Mouse (Mus musculus): Measurements from ENCODE around the gene Ptpn3. TPM values are rescaled to one million over a fixed set of nuclear protein-coding genes. Genes with fewer than 3 reads are reported as not detected.
"Not testable (repeated sequence)": the region's sequence is repeated elsewhere in the genome, so short reads cannot be mapped to it uniquely, and the experiment has no call there.

The Ptpn3 gene
- polyA plus RNA-seq, 2 experiments from 2014 or later, result 1.6 to 2.0 TPM

- no peak for ATAC-seq
These were observed 86.8 kb downstream of the Ptpn3 start for GRCm38 (mm10) chr4:57214852-57215251.

GRCm38 (mm10) chr4:57214114-57214513, 87.5 kb downstream of the Ptpn3 start:
- no peak for ATAC-seq

- no peak for ATAC-seq
These were observed 89.9 kb downstream of the Ptpn3 start for GRCm38 (mm10) chr4:57211706-57212105.

- no peak for ATAC-seq
These were observed 95.7 kb downstream of the Ptpn3 start for GRCm38 (mm10) chr4:57205908-57206307.

GRCm38 (mm10) chr4:57204780-57205179, 96.9 kb downstream of the Ptpn3 start:
- no peak for ATAC-seq

GRCm38 (mm10) chr4:57202660-57203361, 98.8 kb downstream of the Ptpn3 start:
- no peak for ATAC-seq

- no peak for ATAC-seq
These were observed 99.5 kb downstream of the Ptpn3 start for GRCm38 (mm10) chr4:57202132-57202531.

GRCm38 (mm10) chr4:57200661-57201060, 101.0 kb downstream of the Ptpn3 start:
- ATAC-seq, result no peak

GRCm38 (mm10) chr4:57198666-57199393, 102.8 kb downstream of the Ptpn3 start:
- ATAC-seq, result not testable (repeated sequence)

- no peak for ATAC-seq
These were observed 109.9 kb downstream of the Ptpn3 start for GRCm38 (mm10) chr4:57191543-57192283.

- ATAC-seq, result no peak
These were observed 111.8 kb downstream of the Ptpn3 start for GRCm38 (mm10) chr4:57189881-57190280.

- ATAC-seq, result no peak
These were observed 115.6 kb downstream of the Ptpn3 start for GRCm38 (mm10) chr4:57186035-57186434.

- no peak for ATAC-seq
These were observed 116.2 kb downstream of the Ptpn3 start for GRCm38 (mm10) chr4:57185462-57185861.

- ATAC-seq, result no peak
These were observed 118.1 kb downstream of the Ptpn3 start for GRCm38 (mm10) chr4:57183493-57183892.

- no peak for ATAC-seq
These were observed 120.1 kb downstream of the Ptpn3 start for GRCm38 (mm10) chr4:57181538-57181937.

- no peak for ATAC-seq
These were observed 122.8 kb downstream of the Ptpn3 start for GRCm38 (mm10) chr4:57178881-57179280.

GRCm38 (mm10) chr4:57175329-57175728, 126.3 kb downstream of the Ptpn3 start:
- ATAC-seq, result no peak

GRCm38 (mm10) chr4:57172861-57173260, 128.8 kb downstream of the Ptpn3 start:
- ATAC-seq, result no peak

- no peak for ATAC-seq
These were observed 129.8 kb downstream of the Ptpn3 start for GRCm38 (mm10) chr4:57171817-57172216.

- no peak for ATAC-seq
These were observed 133.0 kb downstream of the Ptpn3 start for GRCm38 (mm10) chr4:57168680-57169079.

GRCm38 (mm10) chr4:57168277-57168676, 133.4 kb downstream of the Ptpn3 start:
- ATAC-seq, result no peak

GRCm38 (mm10) chr4:57166922-57167870, 134.4 kb downstream of the Ptpn3 start:
- no peak for ATAC-seq

All from activated CD4-positive, CD25-positive, alpha-beta regulatory T cell, adult 4 months (primary cell).